Mouse (Mus musculus): ENCODE measurements at regions not wholly inside any gene's neighbourhood (a gene's known extent, or its start where the extent isn't known, plus 50 kb on each side); places are given as distances from the start of the nearest gene placed in this dataset.

- H3K27me3 ChIP-seq (ENCODE audit: control insufficient read depth, insufficient read depth, low read length): no peaks in the 10 kb centered on the region
- no peak overlapping the region for H3K4me2 ChIP-seq (ENCODE audit: low read depth, low read length, severe bottlenecking)
- H3K9me3 ChIP-seq (ENCODE audit: control insufficient read depth, low read length): no peaks in the 10 kb centered on the region; the same call in 1 of the 2 replicates
- H3K36me3 ChIP-seq (ENCODE audit: control insufficient read depth, insufficient read depth, low read length): no peaks in the 10 kb centered on the region
- H3K4me1 ChIP-seq (replicated peaks; ENCODE audit: control insufficient read depth, insufficient read depth, low read length): no peaks in the 10 kb centered on the region
- H3K9ac ChIP-seq (ENCODE audit: low read length): no peak overlapping the region
- ATAC-seq (replicated peaks; ENCODE audit: low FRiP score) (no peak), DNase-seq (ENCODE audit: low spot score) (peak; percentile 52)
- 71% methylated on average over 4 of the region's 4 CpGs for whole genome bisulfite sequencing
- no peak overlapping the region for H3K4me3 ChIP-seq (ENCODE audit: low read depth, low read length)
- H3K27ac ChIP-seq (ENCODE audit: low read depth, low read length): no peak overlapping the region
Observed at GRCm38 (mm10) chr5:132855619-132856510, 312.7 kb upstream of the Auts2 start.

GRCm38 (mm10) chr5:132850770-132851169, 307.6 kb upstream of the Auts2 start:
- Histone ChIP-seq H3K9me3 (ENCODE audit: control insufficient read depth, low read length) (no peaks in the 10 kb centered on the region), H3K4me1 (replicated peaks; ENCODE audit: control insufficient read depth, insufficient read depth, low read length) (no peaks in the 10 kb centered on the region), H3K27ac (ENCODE audit: low read depth, low read length) (no peak overlapping the region), H3K36me3 (ENCODE audit: control insufficient read depth, insufficient read depth, low read length) (no peaks in the 10 kb centered on the region), H3K4me2 (ENCODE audit: low read depth, low read length, severe bottlenecking) (no peak overlapping the region), H3K9ac (ENCODE audit: low read length) (no peak overlapping the region), H3K4me3 (ENCODE audit: low read depth, low read length) (no peak overlapping the region), H3K27me3 (ENCODE audit: control insufficient read depth, insufficient read depth, low read length) (no peaks in the 10 kb centered on the region)
- ATAC-seq (replicated peaks; ENCODE audit: low FRiP score): no peak
- 82% methylated on average over 6 of the region's 6 CpGs for WGBS
- no peak for DNase-seq (ENCODE audit: low spot score)

- Histone ChIP-seq H3K4me3 (ENCODE audit: low read depth, low read length) (no peak overlapping the region), H3K4me2 (ENCODE audit: low read depth, low read length, severe bottlenecking) (no peak overlapping the region), H3K4me1 (replicated peaks; ENCODE audit: control insufficient read depth, insufficient read depth, low read length) (peaks cover under 1% of the 10 kb centered on the region; the same call in 1 of the 2 replicates), H3K27me3 (ENCODE audit: control insufficient read depth, insufficient read depth, low read length) (no peaks in the 10 kb centered on the region), H3K36me3 (ENCODE audit: control insufficient read depth, insufficient read depth, low read length) (no peaks in the 10 kb centered on the region), H3K27ac (ENCODE audit: low read depth, low read length) (no peak overlapping the region), H3K9me3 (ENCODE audit: control insufficient read depth, low read length) (no peaks in the 10 kb centered on the region), H3K9ac (ENCODE audit: low read length) (no peak overlapping the region)
- WGBS: 78% methylated on average over 3 of the region's 3 CpGs
- DNase-seq (ENCODE audit: low spot score) (no peak), ATAC-seq (replicated peaks; ENCODE audit: low FRiP score) (no peak)
Observed at GRCm38 (mm10) chr5:132848086-132848485, 304.9 kb upstream of the Auts2 start.

GRCm38 (mm10) chr5:132843284-132843683, 300.1 kb upstream of the Auts2 start:
- H3K4me3 ChIP-seq (ENCODE audit: low read depth, low read length): no peak overlapping the region
- 41% methylated on average over 3 of the region's 3 CpGs for WGBS
- DNase-seq (ENCODE audit: low spot score) (peak; percentile 52), ATAC-seq (replicated peaks; ENCODE audit: low FRiP score) (peak; percentile 51; the same call in 1 of the 2 replicates)
- no peaks in the 10 kb centered on the region for H3K27me3 ChIP-seq (ENCODE audit: control insufficient read depth, insufficient read depth, low read length)
- peaks cover 3% of the 10 kb centered on the region; the same call in 1 of the 2 replicates for H3K4me1 ChIP-seq (replicated peaks; ENCODE audit: control insufficient read depth, insufficient read depth, low read length)
- no peak overlapping the region for H3K9ac ChIP-seq (ENCODE audit: low read length)
- no peaks in the 10 kb centered on the region for H3K36me3 ChIP-seq (ENCODE audit: control insufficient read depth, insufficient read depth, low read length)
- no peak overlapping the region for H3K27ac ChIP-seq (ENCODE audit: low read depth, low read length)
- no peak overlapping the region for H3K4me2 ChIP-seq (ENCODE audit: low read depth, low read length, severe bottlenecking)
- no peaks in the 10 kb centered on the region; the same call in 1 of the 2 replicates for H3K9me3 ChIP-seq (ENCODE audit: control insufficient read depth, low read length)

GRCm38 (mm10) chr5:132841794-132842193, 298.6 kb upstream of the Auts2 start:
- ATAC-seq (replicated peaks; ENCODE audit: low FRiP score) (no peak), DNase-seq (ENCODE audit: low spot score) (no peak)
- no peak overlapping the region for H3K4me3 ChIP-seq (ENCODE audit: low read depth, low read length)
- H3K27me3 ChIP-seq (ENCODE audit: control insufficient read depth, insufficient read depth, low read length): no peaks in the 10 kb centered on the region
- H3K4me1 ChIP-seq (replicated peaks; ENCODE audit: control insufficient read depth, insufficient read depth, low read length): peaks cover 3% of the 10 kb centered on the region; the same call in 1 of the 2 replicates
- WGBS: 94% methylated on average over 3 of the region's 3 CpGs
- no peak overlapping the region for H3K9ac ChIP-seq (ENCODE audit: low read length)
- no peak overlapping the region for H3K27ac ChIP-seq (ENCODE audit: low read depth, low read length)
- H3K4me2 ChIP-seq (ENCODE audit: low read depth, low read length, severe bottlenecking): no peak overlapping the region
- no peaks in the 10 kb centered on the region for H3K36me3 ChIP-seq (ENCODE audit: control insufficient read depth, insufficient read depth, low read length)
- no peaks in the 10 kb centered on the region; the same call in 1 of the 2 replicates for H3K9me3 ChIP-seq (ENCODE audit: control insufficient read depth, low read length)

GRCm38 (mm10) chr5:132837420-132837819, 294.3 kb upstream of the Auts2 start:
- DNase-seq (ENCODE audit: low spot score) (no peak), ATAC-seq (replicated peaks; ENCODE audit: low FRiP score) (no peak)
- no peaks in the 10 kb centered on the region; the same call in 1 of the 2 replicates for H3K9me3 ChIP-seq (ENCODE audit: control insufficient read depth, low read length)
- H3K4me3 ChIP-seq (ENCODE audit: low read depth, low read length): no peak overlapping the region
- H3K27ac ChIP-seq (ENCODE audit: low read depth, low read length): no peak overlapping the region
- no peaks in the 10 kb centered on the region for H3K36me3 ChIP-seq (ENCODE audit: control insufficient read depth, insufficient read depth, low read length)
- no peak overlapping the region for H3K9ac ChIP-seq (ENCODE audit: low read length)
- H3K4me2 ChIP-seq (ENCODE audit: low read depth, low read length, severe bottlenecking): no peak overlapping the region
- H3K27me3 ChIP-seq (ENCODE audit: control insufficient read depth, insufficient read depth, low read length): no peaks in the 10 kb centered on the region
- 53% methylated on average over 2 of the region's 2 CpGs for WGBS
- no peaks in the 10 kb centered on the region for H3K4me1 ChIP-seq (replicated peaks; ENCODE audit: control insufficient read depth, insufficient read depth, low read length)

GRCm38 (mm10) chr5:132828993-132829392, 285.8 kb upstream of the Auts2 start:
- WGBS: 88% methylated on average over 7 of the region's 7 CpGs
- H3K27ac ChIP-seq (ENCODE audit: low read depth, low read length): no peak overlapping the region
- H3K4me2 ChIP-seq (ENCODE audit: low read depth, low read length, severe bottlenecking): no peak overlapping the region
- no peaks in the 10 kb centered on the region for H3K4me1 ChIP-seq (replicated peaks; ENCODE audit: control insufficient read depth, insufficient read depth, low read length)
- no peaks in the 10 kb centered on the region for H3K27me3 ChIP-seq (ENCODE audit: control insufficient read depth, insufficient read depth, low read length)
- ATAC-seq (replicated peaks; ENCODE audit: low FRiP score) (no peak), DNase-seq (ENCODE audit: low spot score) (no peak)
- H3K9me3 ChIP-seq (ENCODE audit: control insufficient read depth, low read length): no peaks in the 10 kb centered on the region
- no peak overlapping the region for H3K9ac ChIP-seq (ENCODE audit: low read length)
- no peak overlapping the region for H3K4me3 ChIP-seq (ENCODE audit: low read depth, low read length)
- H3K36me3 ChIP-seq (ENCODE audit: control insufficient read depth, insufficient read depth, low read length): no peaks in the 10 kb centered on the region

- no peak overlapping the region for H3K27ac ChIP-seq (ENCODE audit: low read depth, low read length)
- H3K4me2 ChIP-seq (ENCODE audit: low read depth, low read length, severe bottlenecking): no peak overlapping the region
- ATAC-seq (replicated peaks; ENCODE audit: low FRiP score) (no peak), DNase-seq (ENCODE audit: low spot score) (no peak)
- 88% methylated on average over 10 of the region's 10 CpGs for WGBS
- no peak overlapping the region for H3K4me3 ChIP-seq (ENCODE audit: low read depth, low read length)
- no peak overlapping the region for H3K9ac ChIP-seq (ENCODE audit: low read length)
- no peaks in the 10 kb centered on the region for H3K27me3 ChIP-seq (ENCODE audit: control insufficient read depth, insufficient read depth, low read length)
- no peaks in the 10 kb centered on the region for H3K9me3 ChIP-seq (ENCODE audit: control insufficient read depth, low read length)
- no peaks in the 10 kb centered on the region for H3K36me3 ChIP-seq (ENCODE audit: control insufficient read depth, insufficient read depth, low read length)
- H3K4me1 ChIP-seq (replicated peaks; ENCODE audit: control insufficient read depth, insufficient read depth, low read length): no peaks in the 10 kb centered on the region
Observed at GRCm38 (mm10) chr5:132827555-132828333, 284.6 kb upstream of the Auts2 start.

Data from forebrain, embryonic 11.5 days (tissue).